Comparison of ENCODE assay signal across 9 mouse cellular contexts in genomic region chr11:6624619-6625382, GRCm38 (mm10). TPM values are rescaled to one million over a fixed set of nuclear protein-coding genes. Genes with fewer than 3 reads are reported as not detected.
A peak's percentile ranks its signal among the peaks of the same experiment; 100 is the strongest.
DNase-seq lines count a peak whose midpoint lies in the region; ATAC-seq and TF ChIP-seq lines count a peak whose summit lies in the region.
"Had no signal": no experiment of that assay in that cellular context is flagged by ENCODE, and none has a peak within 500 bp of the region (broad histone marks: within the 10 kb centered on the region; RNA-seq: fewer than 3 reads in every experiment).

No protein-coding gene starts in this region.

- H3K4me3 ChIP-seq in heart, adult 2 months = peak overlapping the region; percentile 65
- H3K4me3 ChIP-seq in hindbrain, embryonic 10.5 days = peak overlapping the region; percentile 85

- WGBS in heart, adult 2 months = 36% methylated on average over 14 of the region's 14 CpGs
- 70% methylated on average over 14 of the region's 14 CpGs for WGBS in hindbrain, embryonic 10.5 days

- H3K27ac ChIP-seq in heart, adult 2 months = peak overlapping the region; percentile 96
- peak overlapping the region; percentile 95 for H3K27ac ChIP-seq in hindbrain, embryonic 10.5 days

- peaks cover 2% of the 10 kb centered on the region; the same call in 1 of the 2 replicates for H3K79me2 ChIP-seq in heart, adult 2 months (replicated peaks; ENCODE audit: control insufficient read depth, insufficient read depth, low read length)

- H3K27me3 ChIP-seq in heart, adult 2 months (ENCODE audit: control insufficient read depth, insufficient read depth, low read length) = no peaks in the 10 kb centered on the region
- H3K27me3 ChIP-seq in hindbrain, embryonic 10.5 days (ENCODE audit: insufficient read depth, poor library complexity, severe bottlenecking) = no peaks in the 10 kb centered on the region

- intact Hi-C loops in heart, adult 2 months (cut with DNase I) = loop anchor here (5.0 to 10.0 kb wide), 2 partner anchors 98 to 260 kb away; no protein-coding TSS in a partner anchor
- intact Hi-C loops in heart, postnatal 36 days (cut with DNase I) = loop anchor here (5.0 kb wide), 3 partner anchors 98 to 258 kb away; partner anchors contain the start of gene Purb

- TF ChIP-seq CTCF in heart, adult 2 months (IDR thresholded peaks at IDR 0.05) = no peak

- H3K9me3 ChIP-seq in hindbrain, embryonic 10.5 days = no peaks in the 10 kb centered on the region

- peaks cover 6% of the 10 kb centered on the region for H3K4me1 ChIP-seq in heart, adult 2 months (ENCODE audit: control insufficient read depth, insufficient read depth, low read length)
- H3K4me1 ChIP-seq in hindbrain, embryonic 10.5 days (replicated peaks) = peaks cover 28% of the 10 kb centered on the region

- ATAC-seq in megakaryocyte-erythroid progenitor cell, adult 5-6 weeks (replicated peaks; ENCODE audit: low FRiP score, low TSS enrichment, poor library complexity, severe bottlenecking) = peak; percentile 45

- no peak for TF ChIP-seq EP300 in heart, adult 2 months (IDR thresholded peaks at IDR 0.05; ENCODE audit: insufficient read depth, low read depth, low read length)

- DNase-seq in heart, adult 2 months = no peak
- DNase-seq in heart, postnatal 36 days = no peak
- peak; percentile 35 for DNase-seq in MN1 (ENCODE audit: low spot score)
- no peak for DNase-seq in hindbrain, embryonic 10.5 days (ENCODE audit: low spot score)
- DNase-seq in ovary, postnatal 36 days (ENCODE audit: low spot score) = no peak
- DNase-seq in spleen, postnatal 14 days (ENCODE audit: low spot score in 2 of 2) = no peak
- DNase-seq in layer of hippocampus, adult 8-10 months (ENCODE audit: low spot score in 2 of 2) = no peak

- H3K36me3 ChIP-seq in heart, adult 2 months (ENCODE audit: control insufficient read depth, insufficient read depth, low read length) = peaks cover 5% of the 10 kb centered on the region
- H3K36me3 ChIP-seq in hindbrain, embryonic 10.5 days = peaks cover 50% of the 10 kb centered on the region

- peak overlapping the region; percentile 60; the same call in 1 of the 2 replicates for H3K9ac ChIP-seq in heart, adult 2 months (ENCODE audit: low read depth, low read length)

- no peak for TF ChIP-seq POLR2A in heart, adult 2 months (IDR thresholded peaks at IDR 0.05; ENCODE audit: insufficient read depth, low read depth, low read length)

RNA-seq across cellular contexts. Expression of gene Tbrg4, which starts 1.1 kb away (rescaled TPM):
- total RNA-seq in heart, adult 2 months (2021) = 10 to 100 TPM; 85.1 to 95.8 TPM
- 110 and 131 TPM in 2 replicates for polyA plus RNA-seq in heart, adult 2 months (2012; rRNA removed)
- total RNA-seq in heart, postnatal 36 days (2021) = 10 to 100 TPM; 93.4 to 98.4 TPM
- 59.5 and 62.2 TPM in 2 replicates for polyA plus RNA-seq in hindbrain, embryonic 10.5 days (2016; fragmentation: Nextera tagmentation; extraction: Ambion mirVana)
- 113 and 130 TPM in 2 replicates for total RNA-seq in megakaryocyte-erythroid progenitor cell, adult 5-6 weeks (2014; fragmentation: Nextera tagmentation)
- total RNA-seq in megakaryocyte-erythroid progenitor cell, adult 5-6 weeks (2017) = 27.5 and 51.5 TPM in 2 replicates
- total RNA-seq in layer of hippocampus, adult 8-10 months (2022) = 10 to 100 TPM; 45.5 to 52.5 (median 48.4) TPM

RNA-seq across cellular contexts. Expression of gene Wap, which starts 13.6 kb away (rescaled TPM):
- not detected for total RNA-seq in heart, adult 2 months (2021)
- polyA plus RNA-seq in heart, adult 2 months (2012; rRNA removed) = not detected in 2 replicates
- total RNA-seq in heart, postnatal 36 days (2021) = not detected
- not detected in 2 replicates for polyA plus RNA-seq in hindbrain, embryonic 10.5 days (2016; fragmentation: Nextera tagmentation; extraction: Ambion mirVana)
- not detected in 2 replicates for total RNA-seq in megakaryocyte-erythroid progenitor cell, adult 5-6 weeks (2014; fragmentation: Nextera tagmentation)
- total RNA-seq in megakaryocyte-erythroid progenitor cell, adult 5-6 weeks (2017) = not detected in 2 replicates
- not detected for total RNA-seq in layer of hippocampus, adult 8-10 months (2022)
- polyA plus RNA-seq: CD4-positive, CD25-positive, alpha-beta regulatory T cell, adult 4 months had no signal

RNA-seq across cellular contexts. Expression of gene Nacad, which starts 18.9 kb away (rescaled TPM):
- under 1 TPM; 0.23 to 0.52 TPM for total RNA-seq in heart, adult 2 months (2021)
- polyA plus RNA-seq in heart, adult 2 months (2012; rRNA removed) = 0.67 and 1.4 TPM in 2 replicates
- 1 to 10 TPM in 1 of 2 experiments, under 1 TPM in 1; 0.92 to 1.0 TPM for total RNA-seq in heart, postnatal 36 days (2021)
- 21.8 and 56.0 TPM in 2 replicates for polyA plus RNA-seq in hindbrain, embryonic 10.5 days (2016; fragmentation: Nextera tagmentation; extraction: Ambion mirVana)
- not detected in 2 replicates for total RNA-seq in megakaryocyte-erythroid progenitor cell, adult 5-6 weeks (2014; fragmentation: Nextera tagmentation)
- not detected in 2 replicates for total RNA-seq in megakaryocyte-erythroid progenitor cell, adult 5-6 weeks (2017)
- total RNA-seq in layer of hippocampus, adult 8-10 months (2022) = 10 to 100 TPM; 35.7 to 52.6 (median 47.5) TPM

RNA-seq across cellular contexts. Expression of gene Ramp3, which starts 33.5 kb away (rescaled TPM):
- total RNA-seq in heart, adult 2 months (2021) = 1 to 10 TPM; 6.0 to 7.6 TPM
- polyA plus RNA-seq in heart, adult 2 months (2012; rRNA removed) = 7.6 and 9.5 TPM in 2 replicates
- 1 to 10 TPM; 5.8 to 8.0 TPM for total RNA-seq in heart, postnatal 36 days (2021)
- 5.7 and 5.8 TPM in 2 replicates for polyA plus RNA-seq in hindbrain, embryonic 10.5 days (2016; fragmentation: Nextera tagmentation; extraction: Ambion mirVana)
- total RNA-seq in megakaryocyte-erythroid progenitor cell, adult 5-6 weeks (2014; fragmentation: Nextera tagmentation) = not detected in 2 replicates
- not detected in 2 replicates for total RNA-seq in megakaryocyte-erythroid progenitor cell, adult 5-6 weeks (2017)
- 1 to 10 TPM; 4.8 to 7.3 (median 6.9) TPM for total RNA-seq in layer of hippocampus, adult 8-10 months (2022)

Comparison
In these comparisons a context has a peak if more than half of its experiments do, and no peak if none do; other contexts are left out.
1. RNA of gene Nacad, which starts 18.9 kb away (total RNA-seq): 35.7 to 52.6 TPM in layer of hippocampus, adult 8-10 months; 0.92 to 1.0 TPM in heart, postnatal 36 days, 0.23 to 0.52 TPM in heart, adult 2 months and not detected in megakaryocyte-erythroid progenitor cell, adult 5-6 weeks; every median in the first group is over 10 times any median in the second.